Mouse (Mus musculus) c-Kit-positive CD71-positive TER-119-positive erythroid progenitor cells, embryonic 14.5 days (primary cell): ENCODE results near the gene Glis2.

Experiments
- DNase-seq: peaks from one replicate; pipeline ENCODE4 v3.0.0-alpha.2; 2013; ENCODE audit warnings: low spot score

The Glis2 gene

DNA sequence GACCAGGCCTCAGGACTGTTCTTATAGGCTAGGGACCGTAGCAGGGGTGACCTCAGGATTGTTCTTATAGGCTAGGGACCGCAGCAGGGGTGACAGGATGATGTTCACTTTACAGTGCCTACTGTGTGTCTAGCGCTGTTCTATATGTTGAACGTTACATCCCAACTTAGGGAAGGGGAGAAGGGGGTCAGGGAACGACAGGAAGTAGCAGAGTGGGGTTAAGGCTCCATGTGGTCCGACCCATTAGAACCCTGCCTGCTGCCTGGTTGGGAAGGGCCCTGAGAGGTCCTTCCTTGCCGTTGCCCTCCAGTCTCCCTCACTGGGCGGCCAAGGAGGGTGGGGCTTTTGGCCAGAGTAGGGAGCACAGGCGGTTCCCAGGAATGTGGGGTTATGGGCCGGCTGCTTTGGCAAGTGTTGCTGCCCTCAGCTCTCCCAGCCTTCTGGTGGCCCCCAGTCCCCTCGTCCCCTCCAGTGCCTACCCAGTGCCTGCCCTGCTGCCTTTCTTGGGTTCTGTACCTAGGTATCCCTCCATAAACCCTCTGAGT, 9.9 kb downstream of the Glis2 start:
- no peak for DNase-seq

DNA sequence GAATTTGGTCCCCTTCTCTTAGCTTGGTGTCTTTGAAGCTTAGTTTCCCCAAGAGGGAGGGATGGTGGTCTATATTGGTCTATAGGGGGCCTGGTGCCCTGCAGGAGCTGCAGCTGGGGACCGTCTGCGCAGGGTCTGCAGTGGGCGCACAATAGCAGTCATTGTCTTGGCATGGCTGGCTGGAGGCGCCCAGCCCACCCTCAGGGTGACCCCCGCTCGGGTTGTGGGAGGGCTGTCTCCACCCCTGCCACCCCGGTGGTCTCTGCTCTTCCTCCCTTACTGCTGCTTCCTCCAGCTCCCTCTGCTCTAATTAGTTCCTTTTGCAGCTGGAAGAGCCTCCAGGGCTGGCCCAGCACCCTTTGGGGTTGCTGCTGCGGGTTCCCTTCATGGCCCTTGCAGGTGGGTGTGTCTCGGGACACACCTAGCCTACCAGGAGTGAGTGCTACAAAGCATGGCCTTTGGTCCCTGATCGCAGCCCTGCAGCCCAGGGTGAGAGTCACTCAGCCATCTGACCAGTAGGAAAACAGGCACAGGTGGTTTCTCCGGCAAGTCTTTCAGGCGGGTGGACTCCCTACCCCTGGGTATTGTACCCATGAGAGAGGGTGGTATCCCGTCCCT, 11.1 kb downstream of the Glis2 start:
- no peak for DNase-seq

DNA sequence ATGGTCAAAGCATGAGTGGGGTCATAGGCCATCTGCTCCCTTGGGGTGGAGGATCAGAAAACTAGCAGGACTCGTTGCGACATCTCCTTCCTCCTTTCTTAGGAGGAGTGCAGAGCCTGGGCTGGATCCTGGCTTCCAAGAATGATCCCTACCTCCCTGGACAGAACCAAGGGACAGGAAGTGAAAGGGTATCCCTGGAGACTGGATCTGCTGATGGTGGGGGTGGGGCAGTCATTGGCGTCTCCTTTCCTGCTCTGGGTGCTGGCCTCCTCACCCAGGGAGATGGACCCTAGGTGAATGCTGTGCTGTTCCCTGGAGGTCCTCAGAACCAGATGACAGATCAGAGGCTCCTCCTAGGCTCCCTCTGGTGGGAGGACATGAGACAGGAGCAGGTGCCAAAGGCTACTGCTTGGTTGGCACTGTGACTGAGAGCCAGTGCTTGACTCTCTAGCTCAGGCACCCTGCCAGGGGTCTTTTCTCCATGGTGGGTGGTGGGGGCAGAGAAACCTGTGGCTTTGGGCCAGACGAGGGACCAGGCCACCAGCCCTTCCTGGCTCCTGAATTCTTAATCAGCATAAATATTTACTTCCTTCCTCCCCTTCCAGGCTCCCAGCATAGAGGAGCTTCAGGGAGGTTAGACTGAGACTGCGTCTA, 12.0 kb downstream of the Glis2 start:
- DNase-seq, result no peak

DNA sequence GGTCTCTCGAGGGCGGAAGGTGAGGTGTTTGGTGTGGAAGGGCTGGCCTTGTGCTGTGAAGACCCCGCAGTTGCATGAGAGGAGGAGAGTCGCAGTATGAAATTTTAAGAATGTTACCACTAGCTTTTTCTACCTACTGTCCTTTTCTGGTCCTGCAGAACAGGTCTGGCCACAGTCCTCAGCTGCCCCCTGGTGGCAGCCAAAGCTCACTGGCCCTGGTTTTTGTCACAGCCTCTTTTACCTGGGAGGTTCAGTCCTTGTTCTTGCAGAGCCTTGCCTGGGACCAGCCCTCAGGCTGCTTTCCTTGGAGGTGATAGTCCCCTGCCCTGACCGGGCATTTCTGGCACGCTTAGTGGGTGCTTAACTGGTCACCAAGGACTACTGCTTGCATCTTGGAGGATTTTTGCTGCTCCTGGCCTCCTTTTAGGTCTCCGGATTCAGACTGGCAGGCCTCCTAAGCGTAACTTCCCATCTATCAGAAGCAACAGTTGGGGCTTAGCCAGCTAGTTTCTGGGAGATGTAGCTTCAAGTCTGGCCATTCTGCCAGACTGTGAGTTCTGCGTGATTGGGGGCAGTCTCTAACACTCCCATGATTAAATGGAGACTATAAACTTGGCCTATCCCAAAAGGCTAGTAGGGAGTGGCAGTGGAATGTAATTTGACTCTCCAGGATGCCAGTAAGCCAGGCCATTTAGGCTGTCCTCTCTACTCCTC, 13.5 kb downstream of the Glis2 start:
- DNase-seq, result peak; percentile 78

DNA sequence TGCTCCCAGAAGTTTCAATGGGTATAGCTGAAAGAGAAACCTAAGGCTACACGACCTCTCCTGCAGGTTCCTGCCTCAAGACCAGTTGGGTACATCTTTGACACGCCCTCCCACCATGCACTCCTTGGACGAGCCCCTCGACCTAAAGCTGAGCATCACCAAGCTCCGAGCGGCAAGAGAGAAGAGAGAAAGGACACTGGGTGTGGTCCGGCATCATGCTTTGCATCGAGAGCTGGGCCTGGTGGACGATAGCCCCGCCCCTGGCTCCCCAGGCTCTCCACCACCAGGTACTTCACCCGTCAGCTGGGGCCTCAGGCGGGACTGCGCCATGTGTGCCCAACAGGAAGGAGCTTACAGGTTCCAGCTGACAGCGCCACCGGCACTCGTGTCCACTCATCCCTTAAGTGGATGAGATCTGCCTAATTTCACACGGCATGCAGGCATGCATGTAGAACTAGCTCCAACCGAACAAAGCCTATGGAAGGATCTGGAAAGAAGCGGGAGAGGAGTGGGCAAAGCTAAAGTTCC, 14.1 kb downstream of the Glis2 start:
- DNase-seq, result no peak

DNA sequence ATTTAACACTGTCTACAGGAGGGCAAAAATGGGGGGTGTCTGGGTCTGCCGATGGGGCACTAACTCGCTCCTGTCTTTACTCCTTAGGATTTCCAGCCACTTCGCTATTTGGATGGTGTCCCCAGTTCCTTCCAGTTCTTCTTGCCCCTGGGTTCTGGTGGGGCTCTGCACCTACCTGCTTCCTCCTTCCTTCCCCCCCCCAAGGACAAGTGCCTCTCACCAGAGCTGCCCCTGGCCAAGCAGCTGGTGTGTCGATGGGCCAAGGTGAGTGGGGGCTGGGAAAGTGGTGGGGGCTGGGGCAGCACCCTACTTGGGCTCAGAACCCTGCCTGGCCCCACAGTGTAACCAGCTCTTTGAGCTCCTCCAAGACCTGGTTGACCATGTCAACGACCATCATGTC, 16.7 kb downstream of the Glis2 start:
- no peak for DNase-seq

DNA sequence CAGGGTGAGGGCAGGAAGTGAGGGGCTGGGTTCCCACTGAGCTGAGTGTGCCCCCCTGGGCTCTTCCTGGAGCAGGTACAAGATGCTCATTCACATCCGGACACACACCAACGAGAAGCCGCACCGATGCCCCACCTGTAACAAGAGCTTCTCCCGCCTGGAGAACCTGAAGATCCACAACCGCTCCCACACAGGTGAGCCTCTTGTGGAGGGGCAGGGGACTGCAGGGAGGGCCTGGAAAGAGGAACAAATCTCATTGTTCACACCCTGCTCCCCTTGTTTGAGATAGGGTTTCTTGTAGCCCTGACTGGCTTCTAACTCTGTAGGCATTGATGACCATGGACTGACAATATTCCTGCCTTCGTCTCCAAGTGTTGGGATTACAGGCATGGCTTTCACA, 17.2 kb downstream of the Glis2 start:
- no peak for DNase-seq

DNA sequence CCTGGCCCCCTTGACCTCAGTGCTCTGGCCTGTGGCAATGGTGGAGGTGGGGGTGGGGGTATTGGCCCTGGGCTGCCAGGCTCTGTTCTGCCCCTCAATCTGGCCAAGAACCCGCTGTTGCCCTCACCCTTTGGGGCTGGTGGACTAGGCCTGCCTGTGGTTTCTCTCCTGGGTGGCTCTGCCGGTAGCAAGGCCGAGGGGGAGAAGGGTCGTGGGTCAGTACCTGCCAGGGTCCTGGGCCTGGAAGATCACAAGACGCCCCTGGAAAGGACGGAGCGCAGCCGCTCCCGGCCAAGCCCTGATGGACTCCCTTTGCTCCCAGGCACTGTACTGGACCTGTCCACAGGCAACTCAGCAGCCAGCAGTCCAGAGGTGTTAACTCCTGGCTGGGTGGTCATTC, 19.2 kb downstream of the Glis2 start:
- no peak for DNase-seq

DNA sequence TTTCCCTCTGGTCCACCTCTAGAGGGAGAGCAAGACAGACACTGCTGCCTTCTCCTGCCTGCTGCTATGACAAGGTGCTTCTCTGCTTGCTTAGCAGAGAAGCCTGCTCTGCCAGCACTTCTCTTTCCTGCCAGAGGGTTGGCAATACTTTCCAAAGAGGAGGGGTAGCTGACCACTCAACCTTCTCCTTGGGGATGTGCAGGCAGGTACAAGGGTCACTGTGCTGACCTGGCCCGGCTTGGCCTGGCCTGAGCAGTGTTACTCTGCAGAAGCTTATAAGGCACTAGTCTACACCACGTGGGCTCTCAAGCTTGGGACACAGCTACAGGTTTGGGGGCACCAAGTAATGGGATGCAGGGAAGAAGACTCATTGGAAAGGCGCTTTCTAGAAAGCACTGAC, 20.1 kb downstream of the Glis2 start:
- DNase-seq, result no peak

DNA sequence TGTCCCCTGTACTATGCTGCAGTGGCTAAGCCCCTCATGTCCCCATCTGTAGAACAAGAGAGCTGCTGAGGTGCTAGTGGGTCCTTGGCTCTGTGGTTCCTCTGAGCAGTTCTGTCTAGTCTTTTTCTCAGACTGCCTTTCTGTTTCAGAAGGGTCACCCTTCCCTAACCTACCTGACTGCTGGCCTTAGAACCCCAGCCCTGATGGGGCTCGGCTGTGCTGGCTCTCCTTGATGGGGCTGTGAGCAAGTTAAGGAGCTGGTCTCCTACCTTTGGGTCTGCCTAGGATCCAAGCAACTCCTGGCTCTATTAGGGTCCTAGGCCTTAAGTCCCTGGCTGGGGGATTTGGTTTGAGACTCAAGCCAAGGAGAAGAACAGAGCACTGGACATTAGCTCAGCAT, 20.8 kb downstream of the Glis2 start:
- no peak for DNase-seq

DNA sequence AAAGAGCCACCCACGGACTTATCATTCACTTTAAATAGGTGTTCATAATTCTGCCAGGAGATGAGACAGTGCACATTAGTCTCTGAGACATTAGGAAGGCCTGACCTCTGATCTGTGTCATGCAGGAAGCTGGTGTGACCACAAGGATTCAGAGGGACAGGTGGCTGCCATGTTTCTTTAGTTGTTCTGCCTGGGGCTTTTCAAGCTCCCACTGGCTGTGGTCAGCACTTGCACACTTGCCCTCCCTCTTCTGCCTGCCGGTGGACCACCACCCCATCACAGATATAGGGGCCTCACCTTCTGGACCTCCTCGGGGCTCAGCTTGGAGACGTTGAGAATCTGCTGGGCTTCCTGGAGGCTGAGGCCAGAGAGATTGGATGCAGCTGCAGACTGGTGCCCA, 22.3 kb downstream of the Glis2 start:
- DNase-seq, result no peak

DNA sequence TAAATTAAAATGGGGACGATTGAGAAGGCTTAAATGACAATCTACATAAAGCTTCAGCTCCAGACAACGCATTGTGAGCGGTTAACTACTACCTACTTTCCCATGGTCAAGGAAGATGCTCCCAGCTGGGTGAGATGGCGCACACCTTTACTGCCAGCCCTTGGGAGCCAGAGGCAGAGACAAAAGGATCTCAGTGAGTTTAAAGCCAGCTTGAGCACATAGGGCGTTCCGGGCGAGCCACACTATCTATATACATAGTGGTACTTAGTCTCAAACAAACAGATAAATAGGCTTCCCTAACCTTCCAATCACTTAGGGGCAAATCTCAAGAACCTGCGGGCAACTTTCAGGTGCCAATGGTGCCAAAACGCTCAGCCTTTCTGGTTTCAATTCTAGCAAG, 29.6 kb downstream of the Glis2 start:
- DNase-seq, result peak; percentile 55

DNA sequence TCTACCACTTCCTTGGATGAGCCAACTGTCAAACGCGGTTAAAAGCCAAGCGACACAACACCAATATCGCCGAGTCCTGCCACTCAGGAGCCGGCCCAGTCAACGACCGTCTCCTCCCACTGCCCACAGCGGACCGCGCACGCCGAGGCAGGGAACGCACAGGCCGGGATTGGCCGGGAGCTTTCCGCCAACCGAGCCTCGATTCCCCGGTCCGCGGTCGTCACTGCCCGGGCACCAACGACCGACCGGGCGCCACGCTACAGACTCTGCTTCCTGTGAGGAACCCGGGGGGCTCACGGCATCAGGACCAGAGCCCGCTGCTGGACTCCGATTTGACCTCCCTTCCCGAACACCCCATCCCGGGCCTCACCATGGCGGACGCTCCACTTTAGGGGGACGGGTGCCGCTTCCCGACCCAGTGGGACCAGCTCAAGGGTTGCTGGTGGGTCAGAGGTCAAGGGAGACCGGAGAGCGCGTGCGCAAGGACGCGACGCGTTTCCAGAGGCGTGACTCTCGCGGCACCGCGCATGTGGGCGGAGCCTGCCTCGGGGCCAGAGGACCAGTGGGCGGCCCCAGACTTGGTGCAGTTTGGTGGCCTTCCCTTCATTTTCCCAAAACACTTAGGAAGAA, 30.1 kb downstream of the Glis2 start, which contains the start of gene Pam16:
Gene Pam16, minus strand, starts transcription at position 508 of the 630 bp plus-strand sequence.
- DNase-seq, result peak; percentile 88

DNA sequence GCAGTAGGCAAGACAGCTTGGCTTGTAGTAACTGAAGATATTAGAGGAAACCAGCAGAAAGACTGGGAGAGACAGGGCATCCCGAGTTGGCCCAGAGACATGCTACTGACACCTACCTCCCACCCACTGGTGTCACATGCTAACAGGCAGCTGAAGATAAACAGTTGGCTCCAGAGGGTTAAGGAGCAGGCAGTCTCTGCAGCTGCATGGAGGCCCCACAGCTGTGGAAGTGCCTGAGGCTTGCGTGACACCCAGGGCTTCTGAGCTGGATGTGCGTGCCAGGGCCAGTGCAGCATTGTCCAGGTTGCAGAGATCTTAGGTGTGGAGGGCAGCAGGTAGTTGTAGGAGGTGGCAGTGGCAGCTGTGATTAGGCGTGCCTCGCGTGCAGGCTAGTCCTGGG, 32.6 kb downstream of the Glis2 start:
- no peak for DNase-seq

DNA sequence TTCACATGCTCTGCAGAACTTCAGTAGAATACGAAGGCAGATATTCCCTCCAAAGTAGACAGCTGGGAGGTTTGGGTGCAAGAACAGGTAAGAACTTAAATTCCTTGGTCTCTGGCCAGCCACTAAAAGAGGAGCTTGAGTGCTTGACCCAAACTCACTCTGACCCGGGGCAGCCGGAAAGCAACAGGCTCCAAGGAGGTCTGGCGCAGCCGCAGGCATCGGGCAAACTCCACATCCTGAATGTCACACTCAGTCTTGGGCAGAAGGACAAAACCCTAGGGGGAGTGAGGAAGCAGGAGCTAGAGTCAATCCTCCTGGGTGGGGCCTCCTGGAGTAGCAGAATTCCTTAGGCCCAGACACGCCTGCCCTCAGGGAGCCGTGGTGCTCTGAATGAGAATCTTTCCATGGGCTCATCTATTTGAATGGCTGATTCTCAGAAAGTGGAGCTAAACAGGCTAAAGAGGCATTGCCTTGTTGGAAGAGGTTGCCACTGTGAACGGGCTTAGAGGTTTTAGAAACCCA, 34.4 kb downstream of the Glis2 start:
- no peak for DNase-seq

DNA sequence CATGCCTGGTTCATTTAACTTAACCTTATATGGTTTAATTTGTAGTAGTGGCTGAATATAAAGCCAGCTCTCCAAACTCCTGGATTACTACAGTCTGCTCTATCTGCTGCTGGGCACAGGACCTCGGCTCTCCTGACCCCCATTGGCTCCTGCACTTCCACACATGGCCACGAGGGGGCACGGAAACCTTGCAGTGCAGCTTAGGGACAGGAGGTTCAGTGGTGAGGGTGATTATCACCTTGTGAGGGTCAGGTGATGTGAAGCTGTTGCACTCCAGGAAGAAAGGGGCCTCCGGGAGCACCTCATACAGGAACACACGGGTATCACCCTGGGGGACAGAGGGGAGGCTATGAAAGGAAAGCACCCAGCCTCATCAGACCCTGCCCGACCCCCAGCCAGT, 35.4 kb downstream of the Glis2 start:
- DNase-seq, result peak; percentile 69

DNA sequence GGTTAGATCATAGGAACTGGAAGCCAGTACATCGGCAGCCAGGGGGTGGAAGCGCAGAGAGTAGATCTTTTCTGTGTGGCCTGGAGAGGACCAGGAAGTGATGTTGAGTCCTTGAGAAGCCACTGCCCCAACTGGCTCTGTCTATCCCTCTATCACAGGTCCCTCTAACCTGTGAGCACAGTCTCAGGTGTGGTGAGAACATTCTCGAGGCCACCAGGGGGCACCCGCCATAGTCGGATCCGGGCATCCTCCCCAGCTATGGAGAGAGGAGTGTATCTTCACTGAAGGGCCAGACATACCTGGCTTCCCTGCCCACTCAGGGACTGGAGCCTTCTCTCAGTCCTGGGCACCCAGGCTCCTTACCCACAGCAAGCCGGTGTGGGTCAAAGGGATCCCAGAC, 37.5 kb downstream of the Glis2 start:
- no peak for DNase-seq

DNA sequence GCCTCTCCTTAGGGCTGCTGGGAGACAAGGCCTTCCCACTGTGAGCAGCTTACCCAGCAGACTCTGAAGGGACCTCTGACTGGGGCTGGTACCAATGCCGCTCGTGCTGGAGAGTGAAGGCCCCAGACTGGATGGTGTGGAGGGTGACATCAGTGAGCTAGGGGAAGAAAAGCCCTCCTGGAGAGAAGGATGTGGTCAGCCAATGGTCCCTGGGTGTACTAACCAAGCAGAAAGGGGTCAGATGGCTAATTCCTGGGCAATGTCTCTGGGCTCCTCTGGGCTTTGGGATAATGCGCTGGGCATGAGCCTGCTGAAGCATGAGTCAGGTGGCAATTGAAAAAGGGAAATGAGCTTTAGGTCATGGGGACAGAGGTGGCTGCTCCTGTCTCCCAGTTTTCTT, 39.1 kb downstream of the Glis2 start:
- no peak for DNase-seq

DNA sequence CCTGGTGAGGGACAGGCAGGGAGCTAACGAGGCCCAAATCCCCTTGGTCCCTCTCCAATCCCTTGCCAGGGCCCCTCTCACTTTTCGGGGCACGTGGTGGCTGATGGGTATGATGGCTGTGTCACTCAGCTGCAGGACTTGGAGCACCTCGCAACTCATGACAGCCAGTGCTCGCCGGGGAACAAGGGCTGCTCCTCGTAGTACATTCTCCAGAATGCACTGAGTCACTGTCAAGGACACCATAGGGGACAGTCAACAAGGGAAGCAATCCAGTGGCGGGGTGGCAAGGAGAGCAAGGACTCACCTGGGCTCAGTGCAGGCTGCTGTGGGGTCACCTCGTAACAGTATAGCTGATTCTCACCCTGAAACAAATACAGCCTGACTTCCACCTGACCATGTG, 40.2 kb downstream of the Glis2 start:
- DNase-seq, result no peak

DNA sequence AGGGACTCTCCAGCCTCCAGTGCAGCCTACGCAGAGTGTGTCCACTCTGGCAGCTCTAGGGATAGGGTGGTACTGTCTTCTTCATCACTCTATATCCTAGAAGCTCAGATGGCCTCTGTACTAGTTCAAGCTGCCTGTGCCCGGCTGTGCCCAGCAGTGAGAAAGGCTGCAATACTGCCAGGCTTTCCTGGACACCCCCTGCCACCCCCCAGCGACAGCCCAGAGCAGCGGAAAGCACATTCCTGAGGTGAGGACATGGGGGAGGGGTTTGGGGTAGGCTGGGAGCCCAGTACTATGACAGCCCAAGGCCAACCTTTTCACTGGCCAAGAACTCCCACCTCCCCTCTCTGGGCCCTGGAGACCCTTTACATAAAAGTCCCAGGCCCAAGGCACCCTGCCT, 41.2 kb downstream of the Glis2 start:
- no peak for DNase-seq

DNA sequence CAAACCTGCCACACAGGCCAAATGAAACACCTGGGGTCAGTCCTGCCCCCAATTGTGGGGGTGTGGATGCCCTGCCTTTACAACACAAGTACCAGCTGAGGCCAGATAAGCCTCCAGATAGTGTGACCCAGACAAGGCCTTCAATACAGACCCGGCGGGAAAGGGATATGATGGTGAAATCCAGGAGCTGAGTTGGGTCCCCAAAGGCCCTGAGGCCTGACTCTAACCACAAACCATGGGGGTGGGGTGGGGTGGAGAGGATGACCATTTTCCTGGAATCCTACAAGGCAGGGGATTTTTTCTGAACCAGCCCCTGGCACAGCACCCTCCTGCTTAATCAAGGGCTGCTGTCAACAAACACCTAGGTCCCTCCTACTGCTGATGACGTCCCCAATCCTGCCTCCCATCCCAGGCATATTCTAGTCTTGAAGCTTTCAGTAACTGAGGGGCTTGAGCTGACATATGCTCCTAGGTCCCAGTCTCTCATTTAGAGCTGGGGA, 44.4 kb downstream of the Glis2 start:
- no peak for DNase-seq

DNA sequence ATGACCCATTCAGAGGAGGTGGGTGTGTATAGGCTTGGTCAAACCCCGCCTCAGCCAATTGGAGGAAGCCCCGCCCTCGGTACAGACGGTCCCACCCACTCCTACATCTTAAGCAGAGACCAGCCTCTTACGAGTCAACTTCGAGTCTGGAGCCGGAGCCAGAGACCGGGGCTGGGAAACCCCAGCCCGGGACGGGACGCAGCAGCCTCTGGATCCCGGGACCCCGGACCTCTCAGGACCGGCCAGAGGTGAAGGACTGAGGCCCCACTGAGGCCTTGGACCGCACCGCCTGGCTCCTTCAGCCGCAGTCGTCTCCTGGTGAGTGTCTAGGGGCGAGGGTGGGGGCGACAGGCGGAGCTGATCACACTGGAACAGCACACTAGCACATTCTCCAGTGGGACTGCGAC, 45.3 kb downstream of the Glis2 start, which contains the start of the genes Vasn and Dnaja3:
Gene Vasn, plus strand, starts transcription at position 111 of the 407 bp plus-strand sequence.
Gene Dnaja3, plus strand, starts transcription at position 159 of the 407 bp plus-strand sequence.
- peak; percentile 86 for DNase-seq
